Mouse (Mus musculus) neutrophil, adult 5-6 weeks (primary cell): ENCODE results near the gene BC030500. TPM values are rescaled to one million over a fixed set of nuclear protein-coding genes. Genes with fewer than 3 reads are reported as not detected.

Source experiments
- ATAC-seq: fragments of 151-379, 151-347 bp; 2 replicates; pipeline ENCODE4 v1.8.0; 2017; ENCODE audit warnings: mild to moderate bottlenecking, moderate TSS enrichment; ENCODE audit not compliant: insufficient number of reproducible peaks, poor library complexity, low FRiP score, severe bottlenecking; ENCODE audit errors: extremely low read depth
- total RNA-seq: library from RNA; stranded (forward); fragments of 200-1000 nt; gene quantifications from 2 replicates; pipeline ENCODE4 v1.2.3, GENCODE M21; 2017

The BC030500 gene
- not detected in 2 replicates for total RNA-seq

GRCm38 (mm10) chr8:58911677-58912076 is at the start of gene BC030500:
Gene BC030500 (plus strand): TSS chr8:58911755.
- ATAC-seq = no peak

DNA sequence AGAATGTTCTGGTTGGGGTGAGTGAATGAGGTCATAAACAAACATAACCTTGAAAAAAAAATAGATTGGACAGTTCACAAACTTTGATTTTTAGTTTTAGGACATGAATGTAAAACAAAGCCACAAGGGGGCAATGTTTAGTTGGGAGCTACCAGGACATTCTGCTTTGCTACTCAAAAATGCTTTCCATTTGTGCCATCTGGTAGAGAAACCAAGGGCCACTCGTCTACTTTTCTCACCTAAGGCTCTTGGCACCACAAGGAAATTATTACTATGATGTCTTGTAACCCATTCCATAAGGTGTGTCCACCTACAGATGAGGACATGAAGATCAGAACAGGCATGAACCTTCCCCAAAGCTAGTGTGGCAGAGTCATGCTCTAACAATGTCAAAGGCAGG is 25.1 kb upstream of the BC030500 start:
- ATAC-seq = no peak

DNA sequence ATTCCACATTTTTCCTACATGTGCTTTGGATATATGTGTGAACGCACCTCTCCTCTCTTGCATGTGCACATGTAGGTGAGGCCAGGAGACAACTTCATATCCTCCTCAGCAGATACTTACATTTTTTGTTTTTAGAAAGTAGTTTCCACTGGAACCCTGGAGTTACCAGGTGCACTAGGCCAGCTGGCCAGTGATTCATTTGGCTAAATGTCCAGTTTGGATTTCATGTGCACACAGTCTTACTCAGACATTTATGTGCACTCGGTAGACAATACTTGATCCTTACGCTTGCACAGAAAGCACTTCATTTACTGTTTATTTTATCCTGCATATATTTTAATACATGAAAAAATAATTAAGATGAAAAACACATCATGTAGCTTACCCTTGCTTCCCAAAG is 21.0 kb upstream of the BC030500 start:
- no peak for ATAC-seq

- no peak for ATAC-seq
These were observed 15.6 kb upstream of the BC030500 start for GRCm38 (mm10) chr8:58895960-58896359.

DNA sequence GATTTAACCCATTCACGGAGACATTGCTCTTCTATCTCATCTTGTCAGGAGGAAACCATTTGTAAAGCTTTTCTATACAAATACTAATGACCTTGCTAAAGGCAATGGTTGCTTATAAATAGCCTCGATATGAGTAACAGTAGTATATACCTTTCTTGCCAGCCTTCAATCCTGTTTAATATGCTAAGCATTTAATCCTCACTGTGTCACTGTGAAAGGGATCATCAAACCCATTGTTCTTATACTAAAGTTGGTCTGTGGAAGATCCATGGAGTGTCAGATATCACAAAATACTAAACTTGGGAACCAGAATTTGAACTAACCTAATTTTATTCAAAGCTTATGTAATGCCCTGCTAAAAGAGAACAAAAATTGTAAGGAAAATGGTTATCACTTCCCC is 7.1 kb upstream of the BC030500 start:
- no peak for ATAC-seq

DNA sequence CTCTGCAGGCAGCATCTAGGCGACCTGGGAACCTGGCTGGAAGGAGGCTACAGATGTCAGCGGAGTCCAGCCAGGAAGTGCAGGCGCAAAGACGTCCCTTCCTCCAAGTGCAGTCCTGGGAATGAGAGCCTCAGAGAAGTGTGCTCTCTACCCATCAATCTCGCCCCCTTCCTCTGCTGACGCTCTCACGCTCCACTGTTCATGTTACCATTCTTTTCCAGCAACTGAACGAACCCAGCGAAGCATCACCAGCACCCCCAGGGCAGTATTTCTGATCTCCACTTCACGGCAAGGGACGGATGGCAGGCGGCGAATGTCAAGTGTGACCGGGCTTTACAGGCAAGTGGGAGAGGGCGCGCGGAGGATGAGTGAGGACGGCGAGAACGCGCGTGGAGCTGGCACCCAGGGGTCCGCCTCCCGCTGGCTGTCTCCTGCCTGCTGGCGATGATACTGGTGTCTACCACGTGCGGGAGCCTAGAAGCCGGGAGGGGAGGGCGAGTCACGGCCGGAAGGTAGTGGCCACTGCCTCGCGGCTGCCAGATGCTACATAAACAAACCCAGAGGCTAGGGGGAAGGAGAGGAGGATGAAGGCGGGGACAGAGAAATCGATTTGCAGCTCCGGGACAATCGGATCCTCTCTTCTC is 763 bp downstream of the BC030500 start, which contains the start of gene Galntl6:
Gene Galntl6 (minus strand): TSS at position 445 of the 644 bp plus-strand sequence.
- no peak for ATAC-seq

GRCm38 (mm10) chr8:58912840-58913639 is 1.5 kb downstream of the BC030500 start:
- ATAC-seq = no peak

- ATAC-seq = no peak
These were observed 2.0 kb downstream of the BC030500 start for GRCm38 (mm10) chr8:58913640-58913968.

DNA sequence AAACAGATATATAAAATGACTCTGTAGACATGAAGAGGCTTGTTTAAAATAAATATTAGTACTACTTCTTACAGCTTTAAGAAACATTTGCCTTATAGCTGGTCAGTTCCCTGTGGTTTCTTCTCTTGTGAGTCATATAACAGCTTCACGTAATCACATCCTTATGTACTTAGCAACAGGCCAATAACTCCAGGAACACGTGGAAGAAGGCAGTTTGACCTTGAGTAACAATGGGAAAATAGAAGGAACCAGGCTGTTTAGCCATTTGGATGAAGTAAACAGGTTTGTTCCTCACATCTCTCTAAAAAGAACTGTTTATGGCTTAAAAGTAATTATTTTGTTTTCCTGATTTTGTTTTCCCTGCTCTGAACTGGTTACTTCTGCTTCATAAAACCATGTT is 3.6 kb downstream of the BC030500 start:
- ATAC-seq = no peak

DNA sequence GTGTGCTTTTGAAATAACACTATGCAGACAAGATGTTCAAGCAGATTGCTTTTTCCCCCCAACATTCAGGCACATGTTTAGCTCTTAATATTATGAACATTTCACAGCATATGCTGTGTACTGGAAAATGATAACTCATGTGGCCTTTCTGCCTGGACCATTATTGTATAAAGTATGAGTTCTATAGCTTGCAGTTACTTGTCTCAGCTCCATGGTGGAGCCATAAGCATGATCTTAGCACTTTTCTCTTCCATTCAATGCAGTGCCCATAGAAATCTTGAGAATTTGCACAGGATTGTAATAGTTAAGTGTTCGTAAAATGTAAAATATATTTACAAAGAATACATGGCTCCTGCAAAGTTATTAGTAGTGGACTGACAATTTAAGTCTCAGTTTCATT is 19.5 kb downstream of the BC030500 start:
- ATAC-seq = no peak

GRCm38 (mm10) chr8:58943773-58944172 is 32.2 kb downstream of the BC030500 start:
- ATAC-seq = no peak

DNA sequence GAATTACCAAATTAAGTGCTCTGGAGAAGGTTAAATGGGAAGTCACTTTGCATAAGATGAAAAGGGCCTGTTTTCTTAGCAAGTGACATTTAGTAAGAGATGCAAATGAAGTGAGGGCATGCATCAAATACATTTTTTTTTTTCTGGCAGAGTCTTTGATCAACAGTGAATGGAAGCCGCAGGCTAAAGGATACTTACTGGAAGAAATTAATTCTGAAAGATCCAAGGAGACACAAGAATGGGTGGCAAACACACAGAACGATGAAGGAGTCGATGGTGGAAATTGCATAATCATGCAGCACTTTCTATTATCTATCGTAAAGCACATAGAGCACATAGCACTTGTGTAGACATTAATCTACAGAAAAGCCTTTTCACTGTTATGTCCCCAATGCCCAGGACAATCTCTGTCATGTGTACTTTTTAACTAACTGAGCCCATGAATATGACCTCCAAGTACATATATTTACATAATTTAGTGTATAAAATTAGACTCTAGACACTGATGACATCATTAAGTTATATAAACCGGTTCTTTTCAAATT is 45.7 kb downstream of the BC030500 start:
- no peak for ATAC-seq

Other genes with a start within 250 kb of the BC030500 start
- not detected in 2 replicates for gene Galntl6, start 885 bp downstream of the BC030500 start, total RNA-seq